Mouse (Mus musculus) myocyte (in vitro differentiated cells): ENCODE measurements around the gene Tmc7. TPM values are rescaled to one million over a fixed set of nuclear protein-coding genes. Genes with fewer than 3 reads are reported as not detected.

ENCODE experiments used
- H3K27me3 ChIP-seq: one replicate; pipeline ENCODE4 v1.6.1; 2011; ENCODE audit not compliant: control insufficient read depth, insufficient read depth, insufficient read length
- H3K36me3 ChIP-seq: one replicate; pipeline ENCODE4 v1.6.1; 2011; ENCODE audit not compliant: control insufficient read depth, insufficient read depth
- H3K4me2 ChIP-seq: one replicate; pipeline ENCODE4 v1.6.1; 2011; ENCODE audit warnings: low read depth, control low read depth
- H3K4me3 ChIP-seq: one replicate; pipeline ENCODE4 v1.5.1; 2011; ENCODE audit warnings: mild to moderate bottlenecking, control low read depth, moderate library complexity
- H3K79me2 ChIP-seq: one replicate; pipeline ENCODE4 v1.6.1; 2011; ENCODE audit not compliant: control insufficient read depth, insufficient read depth
- H3ac ChIP-seq: one replicate; pipeline ENCODE4 v1.6.1; 2011; ENCODE audit not compliant: control insufficient read depth, insufficient read length
- CEBPB ChIP-seq: IDR thresholded peaks from 2 replicates; pipeline ENCODE4 v1.6.1; 2011; ENCODE audit warnings: mild to moderate bottlenecking, moderate library complexity; ENCODE audit not compliant: poor library complexity, insufficient read depth, severe bottlenecking
- E2F4 ChIP-seq: IDR thresholded peaks from one replicate; pipeline ENCODE4 v1.6.1; 2011; ENCODE audit warnings: mild to moderate bottlenecking, control low read depth, moderate library complexity; ENCODE audit not compliant: insufficient read depth
- MAX ChIP-seq: IDR thresholded peaks from one replicate; pipeline ENCODE4 v1.6.1; 2011; ENCODE audit warnings: low read depth, mild to moderate bottlenecking, control low read depth
- MYOD1 ChIP-seq, 3 experiments: IDR thresholded peaks; one replicate each; pipeline ENCODE4 v1.6.1; 2011; ENCODE audit warnings: control low read depth in 2 of 3, low read depth in 2 of 3, mild to moderate bottlenecking in 2 of 3, moderate library complexity in 1 of 3; ENCODE audit not compliant: insufficient read length in 2 of 3, control insufficient read depth in 1 of 3
- MYOG ChIP-seq, 3 experiments: IDR thresholded peaks; one replicate each; pipeline ENCODE4 v1.6.1; 2011; ENCODE audit warnings: control low read depth in 2 of 3, low read depth in 2 of 3, mild to moderate bottlenecking in 2 of 3; ENCODE audit not compliant: insufficient read length in 2 of 3, control insufficient read depth in 1 of 3, insufficient read depth in 1 of 3
- POLR2A ChIP-seq: IDR thresholded peaks from one replicate; pipeline ENCODE4 v1.6.1; 2011; ENCODE audit warnings: low read depth, mild to moderate bottlenecking, control low read depth, moderate library complexity; ENCODE audit not compliant: insufficient read length
- POLR2AphosphoS2 ChIP-seq: IDR thresholded peaks from one replicate; pipeline ENCODE4 v1.6.1; 2011; ENCODE audit warnings: low read depth, control low read depth; ENCODE audit not compliant: insufficient read length
- REST ChIP-seq: IDR thresholded peaks from one replicate; pipeline ENCODE4 v1.6.1; 2011; ENCODE audit warnings: mild to moderate bottlenecking, control low read depth, moderate library complexity; ENCODE audit not compliant: insufficient read depth, insufficient read length
- SRF ChIP-seq: IDR thresholded peaks from one replicate; pipeline ENCODE4 v1.6.1; 2011; ENCODE audit warnings: low read depth; ENCODE audit not compliant: control insufficient read depth, insufficient read length
- TCF12 ChIP-seq: IDR thresholded peaks from one replicate; pipeline ENCODE4 v1.6.1; 2011; ENCODE audit warnings: mild to moderate bottlenecking, control low read depth; ENCODE audit not compliant: poor library complexity, insufficient read depth, severe bottlenecking
- TCF3 ChIP-seq: IDR thresholded peaks from one replicate; pipeline ENCODE4 v1.6.1; 2011; ENCODE audit warnings: low read depth, control low read depth; ENCODE audit not compliant: insufficient read length
- USF1 ChIP-seq: IDR thresholded peaks from one replicate; pipeline ENCODE4 v1.6.1; 2011; ENCODE audit warnings: low read depth, mild to moderate bottlenecking, control low read depth, moderate library complexity
- polyA plus RNA-seq: library from polyadenylated mRNA; unstranded; fragments of >200 nt; fragmentation: generic; extraction: Trizol; gene quantifications from one replicate; pipeline ENCODE4 v1.2.1, GENCODE M21; 2012; ENCODE audit warnings: missing spikeins

The Tmc7 gene
- polyA plus RNA-seq, 1 experiment = 0.02 TPM

DNA sequence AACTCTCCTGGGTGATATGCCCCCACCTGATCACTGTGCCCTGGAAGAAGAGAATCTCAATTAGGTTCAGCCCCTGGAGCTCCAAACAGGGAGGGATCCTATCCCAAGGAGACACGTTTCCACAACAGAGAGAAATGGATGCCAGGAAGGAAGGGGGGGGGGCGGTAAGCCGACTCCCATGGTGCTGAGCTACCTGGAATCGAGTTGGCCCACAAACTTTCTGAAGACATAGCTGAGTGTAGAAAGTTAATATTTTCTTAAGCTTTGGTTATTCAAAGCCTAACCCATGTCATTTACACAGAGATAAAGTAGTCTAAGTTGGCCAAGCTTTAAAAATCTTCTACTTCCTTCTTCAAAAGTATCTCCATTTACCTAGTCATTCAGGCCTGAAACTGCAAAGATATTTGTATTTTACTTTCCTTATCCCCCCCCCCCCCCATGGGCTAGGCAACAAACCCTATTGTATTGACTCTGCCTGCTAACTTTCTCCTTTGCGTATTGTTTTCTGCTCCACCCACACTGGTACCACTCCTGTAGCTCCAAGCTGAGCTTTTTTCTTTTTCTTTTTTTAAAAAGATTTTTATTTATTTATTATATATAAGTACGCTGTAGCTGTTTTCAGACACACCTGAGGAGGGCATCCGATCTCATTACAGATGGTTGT, 35.8 kb upstream of the Tmc7 start:
- Histone ChIP-seq H3K36me3 (no peaks in the 10 kb centered on the region), H3K4me3 (no peak overlapping the region), H3K79me2 (no peaks in the 10 kb centered on the region), H3ac (no peak overlapping the region), H3K4me2 (no peak overlapping the region), H3K27me3 (peaks cover 12% of the 10 kb centered on the region)
- TF ChIP-seq REST (no peak), MAX (no peak), TCF12 (no peak), CEBPB (no peak), TCF3 (no peak), E2F4 (no peak), SRF (no peak), MYOD1 (IDR thresholded peaks at IDR 0.05; ENCODE audit: control insufficient read depth in 1 of 3, insufficient read length in 2 of 3, low read depth in 2 of 3) (no peak), MYOG (IDR thresholded peaks at IDR 0.05; ENCODE audit: control insufficient read depth in 1 of 3, insufficient read depth in 1 of 3, insufficient read length in 2 of 3, low read depth in 2 of 3) (no peak), USF1 (no peak), POLR2AphosphoS2 (no peak), POLR2A (no peak)

DNA sequence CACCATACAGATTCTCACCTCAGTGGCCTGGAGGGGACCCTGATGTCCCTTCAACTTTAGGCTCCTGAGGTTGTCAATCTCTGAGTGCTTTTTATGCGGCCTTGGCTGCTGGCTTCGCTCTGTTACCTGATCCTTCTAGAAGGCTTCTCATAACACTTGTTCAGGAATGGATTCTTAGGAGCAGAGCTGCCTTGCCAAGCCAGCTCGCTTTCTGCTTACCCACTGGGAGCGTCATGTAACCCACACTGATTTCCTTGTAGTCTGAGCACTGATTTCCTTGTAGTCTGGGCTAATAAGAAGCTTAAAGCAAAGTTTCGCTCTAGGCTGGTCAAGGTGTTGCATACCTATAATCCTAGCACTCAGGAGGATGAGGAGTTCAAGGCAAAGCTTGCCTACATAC, 33.6 kb upstream of the Tmc7 start:
- no peak for TF ChIP-seq MYOD1 (IDR thresholded peaks at IDR 0.05; ENCODE audit: control insufficient read depth in 1 of 3, insufficient read length in 2 of 3, low read depth in 2 of 3)
- Histone ChIP-seq H3K79me2 (no peaks in the 10 kb centered on the region), H3K4me3 (no peak overlapping the region), H3K27me3 (peaks cover 9% of the 10 kb centered on the region), H3ac (no peak overlapping the region), H3K36me3 (no peaks in the 10 kb centered on the region), H3K4me2 (no peak overlapping the region)

DNA sequence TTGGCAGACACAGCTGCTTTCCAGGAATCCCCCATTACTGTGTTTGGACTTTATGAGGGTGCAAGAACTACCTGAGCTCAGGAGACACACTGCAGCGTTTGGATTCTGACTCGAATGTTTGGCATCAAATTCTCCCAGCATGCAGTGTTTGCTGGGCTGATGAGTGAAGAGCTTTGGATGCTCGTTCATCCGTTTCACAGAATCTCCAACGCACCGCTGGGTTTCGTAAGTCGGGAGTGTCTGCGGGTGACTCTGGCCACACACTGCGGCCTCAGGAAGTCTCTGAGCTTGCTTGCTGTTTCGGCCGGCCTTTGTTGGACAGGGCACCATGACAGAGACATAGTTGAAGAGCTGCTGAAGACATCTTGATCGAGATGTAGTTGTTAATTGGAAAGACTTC, 29.5 kb upstream of the Tmc7 start:
- TF ChIP-seq TCF3 = no peak
- no peak for TF ChIP-seq E2F4
- TF ChIP-seq MAX = no peak
- no peak for TF ChIP-seq REST
- TF ChIP-seq USF1 = no peak
- no peak for TF ChIP-seq SRF
- TF ChIP-seq MYOD1 (IDR thresholded peaks at IDR 0.05; ENCODE audit: control insufficient read depth in 1 of 3, insufficient read length in 2 of 3, low read depth in 2 of 3) = no peak
- Histone ChIP-seq H3K36me3 (no peaks in the 10 kb centered on the region), H3K79me2 (no peaks in the 10 kb centered on the region), H3ac (no peak overlapping the region), H3K27me3 (peaks cover 36% of the 10 kb centered on the region), H3K4me3 (no peak overlapping the region), H3K4me2 (no peak overlapping the region)

DNA sequence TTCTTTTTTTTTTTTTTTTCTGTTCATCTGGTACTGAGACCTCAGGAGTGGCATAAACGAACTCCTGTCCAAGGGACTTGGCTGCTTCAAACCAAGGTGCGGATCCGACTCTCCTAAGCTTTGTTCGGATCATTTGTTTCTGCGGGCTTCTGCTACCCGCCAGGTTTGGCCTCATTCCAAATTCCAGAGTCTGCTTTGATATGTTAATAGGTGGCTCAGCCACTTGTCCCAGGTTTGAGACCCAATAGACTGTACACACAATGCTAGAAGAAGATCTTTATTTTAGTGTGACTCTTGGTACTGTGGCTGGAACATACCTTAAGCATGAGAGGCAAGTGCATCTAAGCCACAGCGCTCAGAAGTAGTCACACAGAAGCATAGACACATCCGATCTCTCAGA, 27.4 kb upstream of the Tmc7 start:
- Histone ChIP-seq H3K4me2 (no peak overlapping the region), H3K36me3 (no peaks in the 10 kb centered on the region), H3K79me2 (no peaks in the 10 kb centered on the region), H3ac (no peak overlapping the region), H3K27me3 (peaks cover 36% of the 10 kb centered on the region), H3K4me3 (no peak overlapping the region)
- TF ChIP-seq MYOG (IDR thresholded peaks at IDR 0.05; ENCODE audit: control insufficient read depth in 1 of 3, insufficient read depth in 1 of 3, insufficient read length in 2 of 3, low read depth in 2 of 3) = no peak
- TF ChIP-seq TCF3 = no peak
- no peak for TF ChIP-seq POLR2A
- no peak for TF ChIP-seq SRF
- no peak for TF ChIP-seq POLR2AphosphoS2
- TF ChIP-seq E2F4 = no peak
- TF ChIP-seq CEBPB = no peak

DNA sequence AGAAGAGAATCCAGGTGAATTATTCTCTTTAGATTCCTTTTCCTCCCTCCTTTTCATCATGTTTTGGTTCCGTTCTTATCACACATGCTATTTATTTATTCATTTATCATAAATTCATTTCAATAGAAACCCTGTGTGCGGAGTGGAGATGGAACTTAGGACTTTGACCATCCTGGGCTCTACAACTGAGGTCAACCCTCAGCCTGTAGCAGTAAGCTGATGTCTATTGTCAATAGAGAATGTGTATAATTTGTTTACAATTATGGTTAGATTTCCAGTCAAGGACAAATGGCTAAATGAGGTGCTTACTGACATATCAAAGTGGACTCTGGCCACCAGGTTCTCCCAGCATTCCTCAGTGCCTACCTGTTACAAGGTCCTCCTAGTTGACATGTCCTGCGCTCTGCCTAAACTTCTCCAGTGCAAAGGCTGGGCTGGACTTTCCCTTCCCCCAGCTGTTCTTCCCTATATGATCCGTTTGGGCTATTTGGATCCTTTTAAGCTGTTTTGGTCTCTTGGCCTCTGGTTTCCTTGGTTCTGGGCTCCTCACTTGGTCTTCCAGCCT, 26.7 kb upstream of the Tmc7 start:
- TF ChIP-seq MAX = no peak
- Histone ChIP-seq H3ac (no peak overlapping the region), H3K36me3 (no peaks in the 10 kb centered on the region)

DNA sequence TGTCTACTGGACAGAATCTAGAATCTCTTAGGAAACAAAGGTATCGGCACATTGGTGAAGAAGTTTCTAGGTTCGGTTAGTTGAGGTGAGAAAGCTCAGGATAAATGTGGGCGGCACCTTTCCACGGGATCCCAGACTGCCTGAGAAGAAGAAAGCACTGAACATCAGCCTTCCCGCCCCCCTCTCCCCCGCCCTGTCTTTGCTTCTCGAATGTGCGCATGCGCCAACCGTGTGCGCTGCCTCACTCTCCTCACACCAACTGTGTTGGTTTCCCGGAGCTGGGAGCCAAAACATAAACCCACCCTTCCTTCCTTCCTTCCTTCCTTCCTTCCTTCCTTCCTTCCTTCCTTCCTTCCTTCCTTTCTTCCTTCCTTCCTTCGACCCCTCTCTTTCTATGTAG, 26.2 kb upstream of the Tmc7 start:
- TF ChIP-seq MAX = no peak
- no peak for TF ChIP-seq TCF12
- no peak for TF ChIP-seq CEBPB
- no peak for TF ChIP-seq E2F4
- no peak for TF ChIP-seq MYOD1 (IDR thresholded peaks at IDR 0.05; ENCODE audit: control insufficient read depth in 1 of 3, insufficient read length in 2 of 3, low read depth in 2 of 3)
- TF ChIP-seq SRF = no peak
- TF ChIP-seq MYOG (IDR thresholded peaks at IDR 0.05; ENCODE audit: control insufficient read depth in 1 of 3, insufficient read depth in 1 of 3, insufficient read length in 2 of 3, low read depth in 2 of 3) = no peak
- TF ChIP-seq REST = no peak
- TF ChIP-seq USF1 = no peak
- TF ChIP-seq POLR2A = no peak
- Histone ChIP-seq H3K4me2 (no peak overlapping the region), H3K27me3 (peaks cover 36% of the 10 kb centered on the region), H3K79me2 (no peaks in the 10 kb centered on the region), H3K36me3 (no peaks in the 10 kb centered on the region), H3K4me3 (no peak overlapping the region), H3ac (no peak overlapping the region)

More for the DNA sequence above, 26.7 kb upstream of the Tmc7 start:
- Histone ChIP-seq H3K4me3 (no peak overlapping the region), H3K27me3 (peaks cover 36% of the 10 kb centered on the region), H3K4me2 (no peak overlapping the region), H3K79me2 (no peaks in the 10 kb centered on the region)
